Mouse (Mus musculus) hindbrain, embryonic 13.5 days (tissue): ENCODE data around the gene Padi3. TPM values are rescaled to one million over a fixed set of nuclear protein-coding genes. Genes with fewer than 3 reads are reported as not detected.

Experiments used
- ATAC-seq: fragments of 200-750 bp; cut with Nextera tagmentation; 2 replicates; pipeline ENCODE4 v1.8.0; 2017; ENCODE audit warnings: moderate TSS enrichment; ENCODE audit not compliant: low FRiP score
- H3K27ac ChIP-seq: fragments of 300-500 bp; sonication (generic); 2 replicates; pipeline ENCODE4 v1.5.1; 2015; ENCODE audit warnings: inconsistent platforms, mild to moderate bottlenecking, moderate library complexity
- H3K27me3 ChIP-seq: fragments of 300-500 bp; sonication (generic); 2 replicates; pipeline ENCODE4 v1.6.1; 2015; ENCODE audit warnings: mild to moderate bottlenecking, inconsistent platforms
- H3K36me3 ChIP-seq: fragments of 300-500 bp; sonication (generic); 2 replicates; pipeline ENCODE4 v1.6.1; 2015; ENCODE audit warnings: mild to moderate bottlenecking, inconsistent platforms
- H3K4me1 ChIP-seq: fragments of 300-500 bp; sonication (generic); replicated peaks from 2 replicates; pipeline ENCODE4 v1.6.1; 2015; ENCODE audit warnings: inconsistent platforms
- H3K4me2 ChIP-seq: fragments of 300-500 bp; sonication (generic); 2 replicates; pipeline ENCODE4 v1.6.1; 2015; ENCODE audit warnings: inconsistent platforms, mild to moderate bottlenecking, moderate library complexity
- H3K4me3 ChIP-seq: fragments of 300-500 bp; sonication (generic); 2 replicates; pipeline ENCODE4 v1.5.1; 2015; ENCODE audit warnings: mild to moderate bottlenecking, inconsistent platforms
- H3K9ac ChIP-seq: fragments of 300-500 bp; sonication (generic); 2 replicates; pipeline ENCODE4 v1.6.1; 2015; ENCODE audit warnings: mild to moderate bottlenecking, inconsistent platforms
- H3K9me3 ChIP-seq: fragments of 300-500 bp; sonication (generic); 2 replicates; pipeline ENCODE4 v1.6.1; 2016; ENCODE audit warnings: inconsistent platforms
- WGBS: fragments of 180-500 bp; shearing (Covaris S2); methylation state at CpG from one replicate; pipeline ENCODE4 v1.1.7; 2015; 5-methylcytosine and 5-hydroxymethylcytosine counted together
- polyA plus RNA-seq: library from polyadenylated mRNA; unstranded; fragments of >200 nt; fragmentation: Nextera tagmentation; extraction: Ambion mirVana; gene quantifications from 2 replicates; pipeline ENCODE4 v1.2.1, GENCODE M21; 2015

Padi3 gene
- not detected in 2 replicates for polyA plus RNA-seq

- H3K9ac ChIP-seq, result no peak within 1 kb of the TSS
- no peak within 1 kb of the TSS for H3K4me3 ChIP-seq
- ATAC-seq, result no peak
- no peaks in the 10 kb centered on the region for H3K36me3 ChIP-seq
- H3K27me3 ChIP-seq, result peaks cover 31% of the 10 kb centered on the region; the same call in 1 of the 2 replicates
- 78% methylated on average over 15 of the region's 16 CpGs for WGBS
- H3K4me2 ChIP-seq, result no peak within 1 kb of the TSS
- H3K27ac ChIP-seq, result no peak within 1 kb of the TSS
- H3K4me1 ChIP-seq, result peaks cover 26% of the 10 kb centered on the region
- H3K9me3 ChIP-seq, result no peaks in the 10 kb centered on the region
These were observed at the start of gene Padi3 for GRCm38 (mm10) chr4:140810458-140811260. Padi3 (minus strand) TSS chr4:140810648.

GRCm38 (mm10) chr4:140859291-140859690 lies 48.8 kb upstream of the Padi3 start:
- WGBS, result 84% methylated on average over 11 of the region's 11 CpGs
- H3K4me2 ChIP-seq, result no peak overlapping the region
- no peaks in the 10 kb centered on the region for H3K36me3 ChIP-seq
- peaks cover 3% of the 10 kb centered on the region; the same call in 1 of the 2 replicates for H3K4me1 ChIP-seq
- 0 out of 2 replicates have a peak, but pooled peaks cover 10% of the 10 kb centered on the region for H3K27me3 ChIP-seq
- ATAC-seq, result no peak
- H3K27ac ChIP-seq, result no peak overlapping the region
- no peak overlapping the region for H3K9ac ChIP-seq
- no peak overlapping the region for H3K4me3 ChIP-seq
- H3K9me3 ChIP-seq, result no peaks in the 10 kb centered on the region

GRCm38 (mm10) chr4:140857813-140858212 lies 47.4 kb upstream of the Padi3 start:
- ATAC-seq, result no peak
- Histone ChIP-seq H3K27ac (no peak overlapping the region), H3K27me3 (0 out of 2 replicates have a peak, but pooled peaks cover 6% of the 10 kb centered on the region), H3K4me1 (peaks cover 11% of the 10 kb centered on the region; the same call in 1 of the 2 replicates), H3K9ac (no peak overlapping the region), H3K36me3 (no peaks in the 10 kb centered on the region), H3K4me3 (no peak overlapping the region), H3K9me3 (no peaks in the 10 kb centered on the region), H3K4me2 (no peak overlapping the region)
- 94% methylated on average over 7 of the region's 7 CpGs for WGBS

- Histone ChIP-seq H3K27ac (no peak overlapping the region), H3K4me1 (peaks cover 11% of the 10 kb centered on the region; the same call in 1 of the 2 replicates), H3K9ac (no peak overlapping the region), H3K4me2 (no peak overlapping the region), H3K4me3 (no peak overlapping the region), H3K36me3 (no peaks in the 10 kb centered on the region), H3K9me3 (no peaks in the 10 kb centered on the region), H3K27me3 (0 out of 2 replicates have a peak, but pooled peaks cover 6% of the 10 kb centered on the region)
- 87% methylated on average over 5 of the region's 5 CpGs for WGBS
- no peak for ATAC-seq
These were observed 46.6 kb upstream of the Padi3 start for GRCm38 (mm10) chr4:140857041-140857440.

- no peak for ATAC-seq
- peaks cover 11% of the 10 kb centered on the region; the same call in 1 of the 2 replicates for H3K4me1 ChIP-seq
- H3K27ac ChIP-seq, result no peak overlapping the region
- H3K4me2 ChIP-seq, result no peak overlapping the region
- H3K4me3 ChIP-seq, result no peak overlapping the region
- H3K9me3 ChIP-seq, result no peaks in the 10 kb centered on the region
- H3K36me3 ChIP-seq, result no peaks in the 10 kb centered on the region
- 0 out of 2 replicates have a peak, but pooled peaks cover 6% of the 10 kb centered on the region for H3K27me3 ChIP-seq
- 92% methylated on average over 10 of the region's 10 CpGs for WGBS
- H3K9ac ChIP-seq, result no peak overlapping the region
These were observed 44.7 kb upstream of the Padi3 start for GRCm38 (mm10) chr4:140855151-140855550.

GRCm38 (mm10) chr4:140854455-140854864 lies 44.0 kb upstream of the Padi3 start:
- no peak overlapping the region for H3K4me3 ChIP-seq
- no peak for ATAC-seq
- no peaks in the 10 kb centered on the region for H3K36me3 ChIP-seq
- H3K27ac ChIP-seq, result no peak overlapping the region
- no peak overlapping the region for H3K4me2 ChIP-seq
- 0 out of 2 replicates have a peak, but pooled peaks cover 6% of the 10 kb centered on the region for H3K27me3 ChIP-seq
- no peaks in the 10 kb centered on the region for H3K9me3 ChIP-seq
- no peak overlapping the region for H3K9ac ChIP-seq
- H3K4me1 ChIP-seq, result peaks cover 11% of the 10 kb centered on the region; the same call in 1 of the 2 replicates
- 69% methylated on average over 10 of the region's 10 CpGs for WGBS

GRCm38 (mm10) chr4:140853626-140854025 lies 43.2 kb upstream of the Padi3 start:
- no peak overlapping the region for H3K27ac ChIP-seq
- WGBS, result 55% methylated on average over 8 of the region's 8 CpGs
- H3K4me3 ChIP-seq, result no peak overlapping the region
- H3K27me3 ChIP-seq, result 0 out of 2 replicates have a peak, but pooled peaks cover 6% of the 10 kb centered on the region
- H3K4me2 ChIP-seq, result no peak overlapping the region
- H3K9me3 ChIP-seq, result no peaks in the 10 kb centered on the region
- H3K4me1 ChIP-seq, result peaks cover 11% of the 10 kb centered on the region; the same call in 1 of the 2 replicates
- ATAC-seq, result no peak
- no peaks in the 10 kb centered on the region for H3K36me3 ChIP-seq
- no peak overlapping the region for H3K9ac ChIP-seq

- Histone ChIP-seq H3K36me3 (no peaks in the 10 kb centered on the region), H3K4me3 (no peak overlapping the region), H3K4me2 (no peak overlapping the region), H3K9ac (no peak overlapping the region), H3K27me3 (no peaks in the 10 kb centered on the region), H3K9me3 (no peaks in the 10 kb centered on the region), H3K27ac (no peak overlapping the region), H3K4me1 (peaks cover 23% of the 10 kb centered on the region)
- ATAC-seq, result no peak
- 54% methylated on average over 11 of the region's 11 CpGs for WGBS
These were observed 38.9 kb upstream of the Padi3 start for GRCm38 (mm10) chr4:140849310-140849709.

- no peak within 1 kb of the TSS for H3K4me3 ChIP-seq
- H3K27ac ChIP-seq, result no peak within 1 kb of the TSS
- ATAC-seq, result no peak
- WGBS, result 64% methylated on average over 6 of the region's 6 CpGs
- H3K9ac ChIP-seq, result no peak within 1 kb of the TSS
- H3K36me3 ChIP-seq, result no peaks in the 10 kb centered on the region
- no peaks in the 10 kb centered on the region for H3K27me3 ChIP-seq
- H3K4me1 ChIP-seq, result peaks cover 20% of the 10 kb centered on the region
- H3K9me3 ChIP-seq, result no peaks in the 10 kb centered on the region
- no peak within 1 kb of the TSS for H3K4me2 ChIP-seq
These were observed 35.2 kb upstream of the Padi3 start, which contains the start of gene Padi1 for GRCm38 (mm10) chr4:140845666-140846065. Padi1 (minus strand) TSS chr4:140845778.

GRCm38 (mm10) chr4:140844991-140845390 lies 34.5 kb upstream of the Padi3 start:
- no peak overlapping the region for H3K4me2 ChIP-seq
- peaks cover 20% of the 10 kb centered on the region for H3K4me1 ChIP-seq
- H3K36me3 ChIP-seq, result no peaks in the 10 kb centered on the region
- ATAC-seq, result no peak
- H3K4me3 ChIP-seq, result no peak overlapping the region
- 81% methylated on average over 4 of the region's 4 CpGs for WGBS
- H3K27ac ChIP-seq, result no peak overlapping the region
- no peaks in the 10 kb centered on the region for H3K27me3 ChIP-seq
- H3K9ac ChIP-seq, result no peak overlapping the region
- no peaks in the 10 kb centered on the region for H3K9me3 ChIP-seq

- Histone ChIP-seq H3K27me3 (no peaks in the 10 kb centered on the region), H3K9me3 (no peaks in the 10 kb centered on the region), H3K27ac (no peak overlapping the region), H3K4me3 (no peak overlapping the region), H3K4me1 (peaks cover 20% of the 10 kb centered on the region), H3K36me3 (no peaks in the 10 kb centered on the region), H3K4me2 (no peak overlapping the region), H3K9ac (no peak overlapping the region)
- no peak for ATAC-seq
- 51% methylated on average over 15 of the region's 15 CpGs for WGBS
These were observed 33.3 kb upstream of the Padi3 start for GRCm38 (mm10) chr4:140843670-140844280.

GRCm38 (mm10) chr4:140842909-140843308 lies 32.5 kb upstream of the Padi3 start:
- no peak overlapping the region for H3K4me2 ChIP-seq
- no peak overlapping the region for H3K4me3 ChIP-seq
- ATAC-seq, result no peak
- H3K27ac ChIP-seq, result no peak overlapping the region
- peaks cover 20% of the 10 kb centered on the region for H3K4me1 ChIP-seq
- H3K36me3 ChIP-seq, result no peaks in the 10 kb centered on the region
- H3K9ac ChIP-seq, result no peak overlapping the region
- 0 out of 2 replicates have a peak, but pooled peaks cover 3% of the 10 kb centered on the region for H3K27me3 ChIP-seq
- WGBS, result 75% methylated on average over 1 of the region's 1 CpGs
- no peaks in the 10 kb centered on the region for H3K9me3 ChIP-seq
